Mouse (Mus musculus): ENCODE measurements at regions not wholly inside any gene's neighbourhood (a gene's known extent, or its start where the extent isn't known, plus 50 kb on each side); places are given as distances from the start of the nearest gene placed in this dataset.

DNA sequence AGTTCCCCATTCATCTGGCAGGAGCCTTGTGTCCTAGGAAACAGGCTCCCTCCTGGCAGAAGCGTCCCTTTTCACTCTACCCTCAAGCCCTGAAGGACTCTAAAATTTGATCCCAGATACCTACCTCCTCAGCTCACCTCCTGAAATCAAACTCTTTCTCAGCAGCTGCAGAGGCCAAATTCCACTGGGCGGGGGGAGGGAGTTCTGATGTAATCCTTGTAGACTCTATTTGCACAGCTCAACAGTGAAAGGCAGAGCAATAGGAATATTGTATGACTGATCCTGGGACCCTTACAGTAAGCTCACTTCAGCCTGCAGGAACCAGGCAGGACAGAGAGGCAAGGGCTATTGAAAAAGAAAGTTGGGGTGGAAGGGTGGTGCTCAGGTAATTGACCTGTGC is 346.3 kb downstream of the Irx1 start:
- Histone ChIP-seq H3K4me2 (replicated peaks; ENCODE audit: low read depth, low read length) (no peak overlapping the region), H3K4me1 (ENCODE audit: insufficient read depth, low read depth, low read length) (peaks cover 3% of the 10 kb centered on the region; the same call in 1 of the 2 replicates), H3K4me3 (ENCODE audit: low read depth, low read length) (no peak overlapping the region), H3K27me3 (replicated peaks; ENCODE audit: insufficient read depth, low read length) (no peaks in the 10 kb centered on the region), H3K36me3 (ENCODE audit: insufficient read depth, low read length) (no peaks in the 10 kb centered on the region), H3K27ac (ENCODE audit: low read length) (no peak overlapping the region), H3K9me3 (ENCODE audit: low read length) (no peaks in the 10 kb centered on the region), H3K9ac (replicated peaks; ENCODE audit: low read depth) (no peak overlapping the region)
- TF ChIP-seq EP300 (IDR thresholded peaks at IDR 0.05) (no peak), CTCF (IDR thresholded peaks at IDR 0.05) (no peak)
- WGBS, result 24% methylated on average over 2 of the region's 2 CpGs
- DNase-seq (ENCODE audit: low spot score) (peak; percentile 41), ATAC-seq (peak; percentile 56)

DNA sequence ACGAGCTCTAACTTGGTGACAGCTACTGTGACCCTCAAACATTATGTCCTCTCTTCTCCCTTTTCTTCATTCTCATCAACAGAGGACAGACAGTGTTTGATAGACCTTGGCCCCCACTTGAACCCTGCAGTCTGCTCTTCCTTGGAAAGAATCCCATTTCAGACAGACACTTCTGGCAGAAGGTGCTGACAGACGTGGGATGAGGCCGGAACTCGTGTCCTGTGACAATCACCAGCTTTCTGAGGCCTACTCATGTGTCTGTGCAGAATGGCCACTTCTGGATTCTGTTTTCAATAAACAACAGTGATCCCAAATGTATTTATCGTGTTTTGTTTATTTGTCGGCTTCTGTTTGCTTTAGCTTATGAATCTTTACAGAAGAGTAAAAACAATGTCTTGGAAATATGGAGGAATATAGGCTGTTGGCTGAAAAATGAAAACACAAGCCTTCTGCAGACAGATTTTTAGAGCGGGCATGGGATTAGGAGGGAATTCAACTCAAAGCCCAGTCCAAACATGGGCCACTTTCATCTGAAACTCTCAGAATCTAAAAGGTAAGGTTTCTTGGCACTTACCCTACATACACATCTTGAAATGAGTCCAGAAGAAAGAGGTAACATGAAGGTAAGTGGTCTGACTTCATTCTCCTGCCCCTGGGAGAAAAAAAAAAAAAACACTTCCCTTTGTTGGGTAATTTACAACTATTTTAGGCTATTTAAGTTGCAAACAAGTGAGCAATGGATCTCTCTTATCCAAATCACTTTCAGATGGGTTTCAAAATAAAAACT is 350.9 kb downstream of the Irx1 start:
- DNase-seq (ENCODE audit: low spot score), result peak; percentile 90
- ATAC-seq, result peak; percentile 78
- Histone ChIP-seq H3K36me3 (ENCODE audit: insufficient read depth, low read length) (no peaks in the 10 kb centered on the region), H3K4me3 (ENCODE audit: low read depth, low read length) (no peak overlapping the region), H3K4me1 (ENCODE audit: insufficient read depth, low read depth, low read length) (peaks cover 3% of the 10 kb centered on the region; the same call in 1 of the 2 replicates), H3K4me2 (replicated peaks; ENCODE audit: low read depth, low read length) (no peak overlapping the region), H3K27me3 (replicated peaks; ENCODE audit: insufficient read depth, low read length) (no peaks in the 10 kb centered on the region), H3K9me3 (ENCODE audit: low read length) (no peaks in the 10 kb centered on the region), H3K9ac (replicated peaks; ENCODE audit: low read depth) (no peak overlapping the region), H3K27ac (ENCODE audit: low read length) (0 out of 2 replicates have a peak overlapping the region, but pooled peaks have one; percentile 2)
- WGBS, result 31% methylated on average over 7 of the region's 7 CpGs
- TF ChIP-seq EP300 (IDR thresholded peaks at IDR 0.05) (peak; percentile 85), CTCF (IDR thresholded peaks at IDR 0.05) (no peak)

DNA sequence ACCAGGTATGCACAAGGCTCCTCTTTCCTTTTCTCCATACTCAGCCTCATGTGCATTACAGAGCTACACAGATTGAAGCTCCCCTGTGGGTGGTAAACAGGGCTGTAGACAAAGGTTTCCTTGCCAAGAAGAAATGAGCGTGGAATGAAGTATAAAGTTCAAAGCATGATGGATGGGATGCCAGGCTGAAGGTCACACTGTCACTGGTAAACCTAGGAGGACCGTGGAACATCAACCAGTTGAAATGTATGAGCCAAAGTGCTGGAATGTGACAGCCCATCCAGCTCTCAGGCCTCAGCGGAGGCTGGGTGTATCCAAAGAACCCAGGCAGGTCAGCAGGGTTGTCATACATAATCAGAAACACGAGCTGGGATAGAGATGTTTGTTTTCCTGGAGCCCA is 381.0 kb downstream of the Irx1 start:
- Histone ChIP-seq H3K36me3 (ENCODE audit: insufficient read depth, low read length) (no peaks in the 10 kb centered on the region), H3K27ac (ENCODE audit: low read length) (no peak overlapping the region), H3K27me3 (replicated peaks; ENCODE audit: insufficient read depth, low read length) (no peaks in the 10 kb centered on the region), H3K9me3 (ENCODE audit: low read length) (no peaks in the 10 kb centered on the region), H3K9ac (replicated peaks; ENCODE audit: low read depth) (no peak overlapping the region), H3K4me2 (replicated peaks; ENCODE audit: low read depth, low read length) (no peak overlapping the region), H3K4me3 (ENCODE audit: low read depth, low read length) (no peak overlapping the region), H3K4me1 (ENCODE audit: insufficient read depth, low read depth, low read length) (no peaks in the 10 kb centered on the region)
- TF ChIP-seq EP300 (IDR thresholded peaks at IDR 0.05) (no peak), CTCF (IDR thresholded peaks at IDR 0.05) (no peak)
- 24% methylated on average over 4 of the region's 4 CpGs for WGBS
- ATAC-seq (no peak), DNase-seq (ENCODE audit: low spot score) (no peak)

DNA sequence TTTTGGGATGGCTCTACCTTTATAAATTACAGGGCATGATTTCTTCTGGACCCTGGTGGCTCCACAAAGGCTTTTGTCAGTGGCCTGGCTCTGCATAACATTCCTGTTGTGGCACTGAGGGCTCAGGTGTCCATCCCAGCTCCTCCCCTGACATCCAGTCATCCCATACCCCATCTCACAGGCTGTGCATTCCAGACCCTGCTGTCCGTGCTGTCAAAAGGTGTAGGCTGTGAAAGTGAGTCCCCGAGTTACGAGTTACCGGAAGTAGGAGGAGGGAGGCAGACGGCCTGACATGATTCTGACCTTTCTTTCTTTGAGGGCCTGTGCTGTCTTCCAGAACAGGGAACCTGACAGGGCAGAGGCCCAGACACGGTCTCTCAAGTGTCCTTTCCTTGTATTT is 397.6 kb downstream of the Irx1 start:
- H3K27me3 ChIP-seq (replicated peaks; ENCODE audit: insufficient read depth, low read length), result no peaks in the 10 kb centered on the region
- TF ChIP-seq EP300 (IDR thresholded peaks at IDR 0.05), result no peak
- TF ChIP-seq CTCF (IDR thresholded peaks at IDR 0.05), result no peak
- H3K9ac ChIP-seq (replicated peaks; ENCODE audit: low read depth), result no peak overlapping the region
- DNase-seq (ENCODE audit: low spot score) (no peak), ATAC-seq (no peak)
- no peaks in the 10 kb centered on the region for H3K36me3 ChIP-seq (ENCODE audit: insufficient read depth, low read length)
- no peak overlapping the region for H3K4me2 ChIP-seq (replicated peaks; ENCODE audit: low read depth, low read length)
- H3K27ac ChIP-seq (ENCODE audit: low read length), result no peak overlapping the region
- no peaks in the 10 kb centered on the region for H3K9me3 ChIP-seq (ENCODE audit: low read length)
- H3K4me3 ChIP-seq (ENCODE audit: low read depth, low read length), result no peak overlapping the region
- 53% methylated on average over 6 of the region's 6 CpGs for WGBS
- no peaks in the 10 kb centered on the region for H3K4me1 ChIP-seq (ENCODE audit: insufficient read depth, low read depth, low read length)

DNA sequence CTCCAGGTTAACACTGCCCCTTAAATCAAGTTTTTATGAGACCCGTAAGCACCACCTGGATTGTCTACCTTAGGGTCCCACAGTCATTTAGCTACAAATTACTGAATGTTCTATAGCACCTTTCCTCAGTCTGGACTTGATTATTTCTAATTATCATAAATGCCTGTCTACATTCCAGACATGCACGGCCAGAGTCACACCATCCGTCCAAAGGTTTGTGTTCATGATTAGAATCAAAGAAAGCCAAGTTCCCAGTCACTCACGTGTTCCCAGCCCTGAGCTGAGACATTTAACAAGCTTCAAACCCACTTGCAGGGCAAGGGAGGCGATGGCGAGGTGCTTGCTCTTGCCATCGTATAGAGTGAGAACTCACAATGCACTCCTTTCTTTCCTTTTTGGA is 398.1 kb downstream of the Irx1 start:
- H3K27ac ChIP-seq (ENCODE audit: low read length), result no peak overlapping the region
- no peaks in the 10 kb centered on the region for H3K4me1 ChIP-seq (ENCODE audit: insufficient read depth, low read depth, low read length)
- no peak overlapping the region for H3K4me2 ChIP-seq (replicated peaks; ENCODE audit: low read depth, low read length)
- WGBS, result 77% methylated on average over 7 of the region's 7 CpGs
- TF ChIP-seq CTCF (IDR thresholded peaks at IDR 0.05) (no peak), EP300 (IDR thresholded peaks at IDR 0.05) (no peak)
- H3K9ac ChIP-seq (replicated peaks; ENCODE audit: low read depth), result no peak overlapping the region
- H3K9me3 ChIP-seq (ENCODE audit: low read length), result no peaks in the 10 kb centered on the region
- H3K36me3 ChIP-seq (ENCODE audit: insufficient read depth, low read length), result no peaks in the 10 kb centered on the region
- ATAC-seq (no peak), DNase-seq (ENCODE audit: low spot score) (no peak)
- no peak overlapping the region for H3K4me3 ChIP-seq (ENCODE audit: low read depth, low read length)
- no peaks in the 10 kb centered on the region for H3K27me3 ChIP-seq (replicated peaks; ENCODE audit: insufficient read depth, low read length)

DNA sequence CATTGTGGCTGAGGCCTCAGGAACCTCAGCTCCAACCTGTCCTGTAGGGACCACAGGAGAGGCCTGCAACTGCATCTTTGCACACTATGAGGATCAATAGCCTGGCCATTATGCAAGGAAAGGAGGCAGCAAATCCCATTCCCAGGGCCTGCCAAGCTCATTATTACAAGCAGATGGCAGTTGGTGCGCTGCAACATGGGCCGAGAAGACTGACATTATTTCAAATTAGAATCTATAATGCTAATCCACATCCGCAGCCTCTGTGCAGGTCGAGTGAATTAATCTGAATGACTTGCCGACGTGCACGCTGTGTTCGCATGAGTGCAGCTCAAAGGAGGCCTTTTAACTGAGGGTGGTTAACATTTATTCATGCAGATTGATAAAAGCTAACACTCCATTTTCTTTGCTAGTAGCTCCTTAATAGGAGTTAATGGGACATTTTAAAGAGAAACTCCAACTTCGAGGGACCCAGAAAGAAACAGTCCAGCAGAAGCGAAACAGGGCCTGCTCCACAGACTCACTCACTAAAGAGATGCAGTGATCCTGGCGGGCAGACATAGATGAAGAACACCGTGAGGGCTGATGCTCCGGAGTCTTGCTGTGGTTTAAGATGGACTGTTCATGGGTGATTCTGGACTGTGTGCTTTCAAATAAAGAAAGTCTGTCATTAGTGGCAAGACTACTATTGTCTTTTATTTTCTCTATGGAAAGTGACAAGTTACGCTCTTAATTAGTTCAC is 404.9 kb downstream of the Irx1 start:
- H3K4me3 ChIP-seq (ENCODE audit: low read depth, low read length), result no peak overlapping the region
- DNase-seq (ENCODE audit: low spot score) (no peak), ATAC-seq (no peak)
- 81% methylated on average over 14 of the region's 14 CpGs for WGBS
- H3K27ac ChIP-seq (ENCODE audit: low read length), result no peak overlapping the region
- H3K9me3 ChIP-seq (ENCODE audit: low read length), result no peaks in the 10 kb centered on the region
- no peak overlapping the region for H3K4me2 ChIP-seq (replicated peaks; ENCODE audit: low read depth, low read length)
- H3K4me1 ChIP-seq (ENCODE audit: insufficient read depth, low read depth, low read length), result no peaks in the 10 kb centered on the region
- no peaks in the 10 kb centered on the region for H3K36me3 ChIP-seq (ENCODE audit: insufficient read depth, low read length)
- TF ChIP-seq EP300 (IDR thresholded peaks at IDR 0.05), result no peak
- TF ChIP-seq CTCF (IDR thresholded peaks at IDR 0.05), result no peak
- H3K27me3 ChIP-seq (replicated peaks; ENCODE audit: insufficient read depth, low read length), result no peaks in the 10 kb centered on the region
- no peak overlapping the region for H3K9ac ChIP-seq (replicated peaks; ENCODE audit: low read depth)
